Mouse (Mus musculus): ENCODE measurements at regions not wholly inside any gene's neighbourhood (a gene's known extent, or its start where the extent isn't known, plus 50 kb on each side); places are given as distances from the start of the nearest gene placed in this dataset.

- ATAC-seq (replicated peaks; ENCODE audit: insufficient number of reproducible peaks, low FRiP score, low TSS enrichment, poor library complexity, severe bottlenecking) = no peak
Observed at GRCm38 (mm10) chr4:8935899-8936298, 697.1 kb upstream of the Car8 start.

- no peak for ATAC-seq (replicated peaks; ENCODE audit: insufficient number of reproducible peaks, low FRiP score, low TSS enrichment, poor library complexity, severe bottlenecking)
Observed at GRCm38 (mm10) chr4:8934541-8934940, 695.7 kb upstream of the Car8 start.

GRCm38 (mm10) chr4:8929346-8929745 is 690.5 kb upstream of the Car8 start:
- no peak for ATAC-seq (replicated peaks; ENCODE audit: insufficient number of reproducible peaks, low FRiP score, low TSS enrichment, poor library complexity, severe bottlenecking)

GRCm38 (mm10) chr4:8928551-8929305 is 689.9 kb upstream of the Car8 start:
- ATAC-seq (replicated peaks; ENCODE audit: insufficient number of reproducible peaks, low FRiP score, low TSS enrichment, poor library complexity, severe bottlenecking) = no peak

- ATAC-seq (replicated peaks; ENCODE audit: insufficient number of reproducible peaks, low FRiP score, low TSS enrichment, poor library complexity, severe bottlenecking) = peak; percentile 71
Observed at GRCm38 (mm10) chr4:8927276-8927906, 688.5 kb upstream of the Car8 start.

- peak; percentile 47; the same call in 1 of the 2 replicates for ATAC-seq (replicated peaks; ENCODE audit: insufficient number of reproducible peaks, low FRiP score, low TSS enrichment, poor library complexity, severe bottlenecking)
Observed at GRCm38 (mm10) chr4:8926642-8927275, 687.9 kb upstream of the Car8 start.

GRCm38 (mm10) chr4:8922695-8923363 is 684.0 kb upstream of the Car8 start:
- ATAC-seq (replicated peaks; ENCODE audit: insufficient number of reproducible peaks, low FRiP score, low TSS enrichment, poor library complexity, severe bottlenecking) = no peak

GRCm38 (mm10) chr4:8921477-8922385 is 682.9 kb upstream of the Car8 start:
- no peak for ATAC-seq (replicated peaks; ENCODE audit: insufficient number of reproducible peaks, low FRiP score, low TSS enrichment, poor library complexity, severe bottlenecking)

GRCm38 (mm10) chr4:8920306-8920705 is 681.5 kb upstream of the Car8 start:
- no peak for ATAC-seq (replicated peaks; ENCODE audit: insufficient number of reproducible peaks, low FRiP score, low TSS enrichment, poor library complexity, severe bottlenecking)

- ATAC-seq (replicated peaks; ENCODE audit: insufficient number of reproducible peaks, low FRiP score, low TSS enrichment, poor library complexity, severe bottlenecking) = no peak; the same call in 1 of the 2 replicates
Observed at GRCm38 (mm10) chr4:8919366-8919984, 680.6 kb upstream of the Car8 start.

Data from monocyte, adult 5-6 weeks (primary cell).